Mouse (Mus musculus) embryonic fibroblast, embryonic 13.5 days (primary cell): Measurements from ENCODE around the gene Mtcl1.

ENCODE experiments used
- CTCF ChIP-seq: IDR thresholded peaks from 2 replicates; pipeline ENCODE4 v1.5.1; 2011; ENCODE audit warnings: mild to moderate bottlenecking, control low read depth, low read length, moderate library complexity, borderline replicate concordance; ENCODE audit not compliant: insufficient read depth
- POLR2A ChIP-seq: IDR thresholded peaks from 2 replicates; pipeline ENCODE4 v1.6.1; 2011; ENCODE audit warnings: low read depth, mild to moderate bottlenecking, control low read depth, low read length, moderate library complexity

- TF ChIP-seq POLR2A: no peak
- no peak for TF ChIP-seq CTCF
These were observed 85.6 kb downstream of the Mtcl1 start for GRCm38 (mm10) chr17:66363852-66364524.
